Mouse (Mus musculus): ENCODE measurements at regions not wholly inside any gene's neighbourhood (a gene's known extent, or its start where the extent isn't known, plus 50 kb on each side); places are given as distances from the start of the nearest gene placed in this dataset.

GRCm38 (mm10) chr15:51643772-51644311 is 2240.9 kb upstream of the Gm7489 start:
- Histone ChIP-seq H3K9ac (ENCODE audit: low read depth, low read length, severe bottlenecking) (no peak overlapping the region), H3K36me3 (ENCODE audit: control insufficient read depth, insufficient read depth, low read length) (no peaks in the 10 kb centered on the region), H3K9me3 (ENCODE audit: control insufficient read depth, low read length) (no peaks in the 10 kb centered on the region), H3K4me2 (replicated peaks; ENCODE audit: low read depth, low read length, severe bottlenecking) (no peak overlapping the region), H3K4me1 (ENCODE audit: control insufficient read depth, insufficient read depth, low read length) (no peaks in the 10 kb centered on the region), H3K27ac (replicated peaks; ENCODE audit: low read depth, low read length) (no peak overlapping the region), H3K27me3 (ENCODE audit: control insufficient read depth, insufficient read depth, low read length) (no peaks in the 10 kb centered on the region), H3K4me3 (replicated peaks; ENCODE audit: low read length) (no peak overlapping the region)
- WGBS: 87% methylated on average over 6 of the region's 6 CpGs
- DNase-seq (ENCODE audit: low spot score): no peak
- ATAC-seq (ENCODE audit: low FRiP score, low read depth): no peak
- no peak for TF ChIP-seq POLR2A (IDR thresholded peaks at IDR 0.05; ENCODE audit: borderline replicate concordance, extremely low read depth, insufficient read depth, insufficient read length)

- H3K36me3 ChIP-seq (ENCODE audit: control insufficient read depth, insufficient read depth, low read length): no peaks in the 10 kb centered on the region
- H3K9ac ChIP-seq (ENCODE audit: low read depth, low read length, severe bottlenecking): no peak overlapping the region
Measured at GRCm38 (mm10) chr15:51646304-51646703, 2238.4 kb upstream of the Gm7489 start.

GRCm38 (mm10) chr15:51652497-51652896 is 2232.2 kb upstream of the Gm7489 start:
- no peaks in the 10 kb centered on the region for H3K36me3 ChIP-seq (ENCODE audit: control insufficient read depth, insufficient read depth, low read length)
- H3K9me3 ChIP-seq (ENCODE audit: control insufficient read depth, low read length): peaks cover 5% of the 10 kb centered on the region; the same call in 1 of the 2 replicates
- peak overlapping the region; percentile 20; the same call in 1 of the 2 replicates for H3K27ac ChIP-seq (replicated peaks; ENCODE audit: low read depth, low read length)
- no peak overlapping the region for H3K4me3 ChIP-seq (replicated peaks; ENCODE audit: low read length)
- H3K27me3 ChIP-seq (ENCODE audit: control insufficient read depth, insufficient read depth, low read length): no peaks in the 10 kb centered on the region
- peak; percentile 86 for ATAC-seq (ENCODE audit: low FRiP score, low read depth)
- no peak overlapping the region for H3K9ac ChIP-seq (ENCODE audit: low read depth, low read length, severe bottlenecking)
- peak; percentile 57 for DNase-seq (ENCODE audit: low spot score)
- no peak for TF ChIP-seq POLR2A (IDR thresholded peaks at IDR 0.05; ENCODE audit: borderline replicate concordance, extremely low read depth, insufficient read depth, insufficient read length)
- peaks cover 17% of the 10 kb centered on the region for H3K4me1 ChIP-seq (ENCODE audit: control insufficient read depth, insufficient read depth, low read length)
- no peak overlapping the region for H3K4me2 ChIP-seq (replicated peaks; ENCODE audit: low read depth, low read length, severe bottlenecking)
- 21% methylated on average over 4 of the region's 4 CpGs for WGBS

More at GRCm38 (mm10) chr15:51646304-51646703, 2238.4 kb upstream of the Gm7489 start:
- DNase-seq (ENCODE audit: low spot score): no peak
- Histone ChIP-seq H3K4me2 (replicated peaks; ENCODE audit: low read depth, low read length, severe bottlenecking) (no peak overlapping the region), H3K4me3 (replicated peaks; ENCODE audit: low read length) (no peak overlapping the region), H3K4me1 (ENCODE audit: control insufficient read depth, insufficient read depth, low read length) (no peaks in the 10 kb centered on the region), H3K27ac (replicated peaks; ENCODE audit: low read depth, low read length) (no peak overlapping the region), H3K27me3 (ENCODE audit: control insufficient read depth, insufficient read depth, low read length) (no peaks in the 10 kb centered on the region), H3K9me3 (ENCODE audit: control insufficient read depth, low read length) (no peaks in the 10 kb centered on the region)
- ATAC-seq (ENCODE audit: low FRiP score, low read depth): no peak
- TF ChIP-seq POLR2A (IDR thresholded peaks at IDR 0.05; ENCODE audit: borderline replicate concordance, extremely low read depth, insufficient read depth, insufficient read length): no peak
- WGBS: 62% methylated on average over 2 of the region's 2 CpGs

GRCm38 (mm10) chr15:51657621-51658020 is 2227.1 kb upstream of the Gm7489 start:
- WGBS: 93% methylated on average over 1 of the region's 1 CpGs

GRCm38 (mm10) chr15:51668340-51668739 is 2216.4 kb upstream of the Gm7489 start:
- Histone ChIP-seq H3K4me1 (ENCODE audit: control insufficient read depth, insufficient read depth, low read length) (peaks cover 10% of the 10 kb centered on the region; the same call in 1 of the 2 replicates), H3K27ac (replicated peaks; ENCODE audit: low read depth, low read length) (no peak overlapping the region), H3K4me3 (replicated peaks; ENCODE audit: low read length) (no peak overlapping the region), H3K36me3 (ENCODE audit: control insufficient read depth, insufficient read depth, low read length) (no peaks in the 10 kb centered on the region), H3K4me2 (replicated peaks; ENCODE audit: low read depth, low read length, severe bottlenecking) (no peak overlapping the region), H3K9me3 (ENCODE audit: control insufficient read depth, low read length) (no peaks in the 10 kb centered on the region), H3K27me3 (ENCODE audit: control insufficient read depth, insufficient read depth, low read length) (no peaks in the 10 kb centered on the region), H3K9ac (ENCODE audit: low read depth, low read length, severe bottlenecking) (no peak overlapping the region)
- 28% methylated on average over 3 of the region's 3 CpGs for WGBS
- ATAC-seq (ENCODE audit: low FRiP score, low read depth) (peak; percentile 37; the same call in 1 of the 2 replicates), DNase-seq (ENCODE audit: low spot score) (peak; percentile 36)
- no peak for TF ChIP-seq POLR2A (IDR thresholded peaks at IDR 0.05; ENCODE audit: borderline replicate concordance, extremely low read depth, insufficient read depth, insufficient read length)

More at GRCm38 (mm10) chr15:51657621-51658020, 2227.1 kb upstream of the Gm7489 start:
- H3K4me3 ChIP-seq (replicated peaks; ENCODE audit: low read length): no peak overlapping the region
- DNase-seq (ENCODE audit: low spot score): no peak
- H3K4me2 ChIP-seq (replicated peaks; ENCODE audit: low read depth, low read length, severe bottlenecking): no peak overlapping the region
- H3K9ac ChIP-seq (ENCODE audit: low read depth, low read length, severe bottlenecking): no peak overlapping the region
- no peaks in the 10 kb centered on the region for H3K27me3 ChIP-seq (ENCODE audit: control insufficient read depth, insufficient read depth, low read length)
- no peaks in the 10 kb centered on the region for H3K36me3 ChIP-seq (ENCODE audit: control insufficient read depth, insufficient read depth, low read length)
- H3K9me3 ChIP-seq (ENCODE audit: control insufficient read depth, low read length): peaks cover 9% of the 10 kb centered on the region; the same call in 1 of the 2 replicates
- H3K4me1 ChIP-seq (ENCODE audit: control insufficient read depth, insufficient read depth, low read length): peaks cover 10% of the 10 kb centered on the region
- TF ChIP-seq POLR2A (IDR thresholded peaks at IDR 0.05; ENCODE audit: borderline replicate concordance, extremely low read depth, insufficient read depth, insufficient read length): no peak
- H3K27ac ChIP-seq (replicated peaks; ENCODE audit: low read depth, low read length): no peak overlapping the region
- ATAC-seq (ENCODE audit: low FRiP score, low read depth): no peak

All from limb, embryonic 14.5 days (tissue).